Mouse (Mus musculus) bone marrow, adult 2 months (tissue): ENCODE measurements around the gene Usp8. TPM values are rescaled to one million over a fixed set of nuclear protein-coding genes. Genes with fewer than 3 reads are reported as not detected.

ENCODE experiments used
- H3K27ac ChIP-seq: fragments of 200-500 bp; 2 replicates; pipeline ENCODE4 v1.5.1; 2012; ENCODE audit warnings: low read depth, mild to moderate bottlenecking, control low read depth, inconsistent platforms, low read length; ENCODE audit not compliant: control insufficient read depth, poor library complexity, insufficient read depth
- H3K4me1 ChIP-seq: fragments of 200-500 bp; 2 replicates; pipeline ENCODE4 v1.6.1; 2011; ENCODE audit warnings: low read length; ENCODE audit not compliant: control insufficient read depth, insufficient read depth
- H3K4me3 ChIP-seq: fragments of 200-500 bp; replicated peaks from 2 replicates; pipeline ENCODE3; 2011; ENCODE audit warnings: mild to moderate bottlenecking, low read depth, low read length, control low read depth; ENCODE audit not compliant: control insufficient read depth
- CTCF ChIP-seq: fragments of 200-500 bp; IDR thresholded peaks from 2 replicates; pipeline ENCODE4 v1.5.1; 2011; ENCODE audit warnings: low read length, control low read depth; ENCODE audit not compliant: control insufficient read depth, insufficient read depth
- POLR2A ChIP-seq: fragments of 200-500 bp; IDR thresholded peaks from 2 replicates; pipeline ENCODE4 v1.6.1; 2011; ENCODE audit warnings: low read depth, mild to moderate bottlenecking, control low read depth, low read length, borderline replicate concordance; ENCODE audit not compliant: control insufficient read depth
- WGBS: fragments of 180-500 bp; shearing (Covaris S2); methylation state at CpG from one replicate; pipeline ENCODE4 v1.1.7; 2018; 5-methylcytosine and 5-hydroxymethylcytosine counted together
- polyA plus RNA-seq: library from polyadenylated mRNA; stranded (reverse); fragments of >200 nt; gene quantifications from 2 replicates; pipeline ENCODE4 v1.2.4, GENCODE M21; 2011; ENCODE audit warnings: low replicate concordance; ENCODE audit not compliant: missing spikeins, insufficient read depth, insufficient read length

Usp8 gene
- polyA plus RNA-seq, 1 experiment, result 16.7 TPM

- no peak overlapping the region for H3K4me3 ChIP-seq
- no peak overlapping the region for H3K27ac ChIP-seq
- no peaks in the 10 kb centered on the region; the same call in 1 of the 2 replicates for H3K4me1 ChIP-seq
- TF ChIP-seq POLR2A, result no peak
- TF ChIP-seq CTCF, result no peak
- 90% methylated on average over 5 of the region's 5 CpGs for WGBS
Observed at GRCm38 (mm10) chr2:126712526-126712925, 5.4 kb downstream of the Usp8 start.

- Histone ChIP-seq H3K27ac (no peak overlapping the region), H3K4me1 (no peaks in the 10 kb centered on the region; the same call in 1 of the 2 replicates), H3K4me3 (no peak overlapping the region)
- TF ChIP-seq POLR2A (no peak), CTCF (no peak)
Observed at GRCm38 (mm10) chr2:126712950-126713349, 5.8 kb downstream of the Usp8 start.

- Histone ChIP-seq H3K27ac (no peak overlapping the region), H3K4me3 (no peak overlapping the region), H3K4me1 (no peaks in the 10 kb centered on the region)
- WGBS, result 90% methylated on average over 4 of the region's 4 CpGs
- TF ChIP-seq CTCF (no peak), POLR2A (no peak)
Observed at GRCm38 (mm10) chr2:126729207-126729606, 22.1 kb downstream of the Usp8 start.

- WGBS, result 85% methylated on average over 2 of the region's 2 CpGs
- TF ChIP-seq CTCF, result no peak
- TF ChIP-seq POLR2A, result no peak
- no peak overlapping the region for H3K27ac ChIP-seq
- H3K4me3 ChIP-seq, result no peak overlapping the region
- H3K4me1 ChIP-seq, result no peaks in the 10 kb centered on the region
Observed at GRCm38 (mm10) chr2:126730502-126730901, 23.4 kb downstream of the Usp8 start.

- Histone ChIP-seq H3K4me3 (no peak overlapping the region), H3K4me1 (no peaks in the 10 kb centered on the region), H3K27ac (no peak overlapping the region)
- 79% methylated on average over 6 of the region's 6 CpGs for WGBS
- no peak for TF ChIP-seq CTCF
- no peak for TF ChIP-seq POLR2A
Observed at GRCm38 (mm10) chr2:126735339-126736073, 28.4 kb downstream of the Usp8 start.

GRCm38 (mm10) chr2:126740314-126740713 lies 33.2 kb downstream of the Usp8 start:
- H3K27ac ChIP-seq, result no peak overlapping the region
- WGBS, result 80% methylated on average over 2 of the region's 2 CpGs
- H3K4me3 ChIP-seq, result no peak overlapping the region
- H3K4me1 ChIP-seq, result no peaks in the 10 kb centered on the region
- TF ChIP-seq CTCF (no peak), POLR2A (no peak)

- H3K27ac ChIP-seq, result no peak overlapping the region
- WGBS, result 86% methylated on average over 5 of the region's 5 CpGs
- no peak overlapping the region for H3K4me3 ChIP-seq
- no peaks in the 10 kb centered on the region for H3K4me1 ChIP-seq
- TF ChIP-seq CTCF (no peak), POLR2A (no peak)
Observed at GRCm38 (mm10) chr2:126743389-126743788, 36.3 kb downstream of the Usp8 start.

- no peak overlapping the region for H3K4me3 ChIP-seq
- WGBS, result 96% methylated on average over 6 of the region's 6 CpGs
- H3K27ac ChIP-seq, result no peak overlapping the region
- no peaks in the 10 kb centered on the region for H3K4me1 ChIP-seq
- TF ChIP-seq CTCF (no peak), POLR2A (no peak)
Observed at GRCm38 (mm10) chr2:126755664-126756063, 48.5 kb downstream of the Usp8 start.

GRCm38 (mm10) chr2:126759351-126759750 lies 52.2 kb downstream of the Usp8 start:
- Histone ChIP-seq H3K4me3 (no peak overlapping the region), H3K4me1 (no peaks in the 10 kb centered on the region), H3K27ac (no peak overlapping the region)
- 84% methylated on average over 7 of the region's 7 CpGs for WGBS
- TF ChIP-seq POLR2A, result no peak
- no peak for TF ChIP-seq CTCF

GRCm38 (mm10) chr2:126765867-126766582 lies 58.9 kb downstream of the Usp8 start:
- no peak overlapping the region for H3K4me3 ChIP-seq
- no peak for TF ChIP-seq POLR2A
- TF ChIP-seq CTCF, result no peak
- WGBS, result 48% methylated on average over 11 of the region's 11 CpGs

More at GRCm38 (mm10) chr2:126765867-126766582, 58.9 kb downstream of the Usp8 start:
- H3K4me1 ChIP-seq, result no peaks in the 10 kb centered on the region
- H3K27ac ChIP-seq, result no peak overlapping the region
